Mouse (Mus musculus) lung, embryonic 14.5 days (tissue): Measurements from ENCODE around the gene Ufc1. TPM values are rescaled to one million over a fixed set of nuclear protein-coding genes. Genes with fewer than 3 reads are reported as not detected.
"Not testable (repeated sequence)": the region's sequence is repeated elsewhere in the genome, so short reads cannot be mapped to it uniquely, and the experiment has no call there.

Experiments
- ATAC-seq: fragments of 200-750 bp; cut with Nextera tagmentation; 2 replicates; pipeline ENCODE4 v1.8.0; 2017; ENCODE audit warnings: mild to moderate bottlenecking, moderate TSS enrichment, moderate library complexity; ENCODE audit not compliant: insufficient read depth
- DNase-seq: peaks from one replicate; pipeline ENCODE4 v3.0.0-alpha.2; 2015
- H3K27ac ChIP-seq: fragments of 300-500 bp; sonication (generic); 2 replicates; pipeline ENCODE4 v1.5.1; 2014; ENCODE audit warnings: low read depth, mild to moderate bottlenecking, moderate library complexity
- H3K27me3 ChIP-seq: fragments of 300-500 bp; sonication (generic); 2 replicates; pipeline ENCODE4 v1.6.1; 2014; ENCODE audit warnings: low read length, control low read depth; ENCODE audit not compliant: insufficient read depth
- H3K36me3 ChIP-seq: fragments of 300-500 bp; sonication (generic); 2 replicates; pipeline ENCODE4 v1.6.1; 2014; ENCODE audit warnings: control low read depth; ENCODE audit not compliant: insufficient read depth
- H3K4me1 ChIP-seq: fragments of 300-500 bp; sonication (generic); 2 replicates; pipeline ENCODE4 v1.6.1; 2014; ENCODE audit warnings: antibody characterized with exemption, control low read depth; ENCODE audit not compliant: insufficient read depth
- H3K4me2 ChIP-seq: fragments of 300-500 bp; sonication (generic); 2 replicates; pipeline ENCODE4 v1.6.1; 2014; ENCODE audit warnings: mild to moderate bottlenecking
- H3K4me3 ChIP-seq: fragments of 300-500 bp; sonication (generic); 2 replicates; pipeline ENCODE4 v1.5.1; 2014; ENCODE audit warnings: low read depth, low read length
- H3K9ac ChIP-seq: fragments of 300-500 bp; sonication (generic); 2 replicates; pipeline ENCODE4 v1.6.1; 2014
- H3K9me3 ChIP-seq: fragments of 300-500 bp; sonication (generic); 2 replicates; pipeline ENCODE4 v1.6.1; 2016; ENCODE audit warnings: low read depth, low read length, control low read depth
- CTCF ChIP-seq: IDR thresholded peaks from 2 replicates; pipeline ENCODE4 v1.5.1; 2016; ENCODE audit warnings: antibody characterized with exemption, low read depth
- WGBS: fragments of 180-500 bp; shearing (Covaris S2); extraction: QIAGEN DNeasy Blood & Tissue Kit; methylation state at CpG from one replicate; pipeline ENCODE4 v1.1.7; 2014; 5-methylcytosine and 5-hydroxymethylcytosine counted together
- polyA plus RNA-seq: library from polyadenylated mRNA; unstranded; fragments of >200 nt; fragmentation: Nextera tagmentation; extraction: Ambion mirVana; gene quantifications from 2 replicates; pipeline ENCODE4 v1.2.1, GENCODE M21; 2014

Gene Ufc1
- polyA plus RNA-seq, 1 experiment from 2014 or later = 108 TPM

DNA sequence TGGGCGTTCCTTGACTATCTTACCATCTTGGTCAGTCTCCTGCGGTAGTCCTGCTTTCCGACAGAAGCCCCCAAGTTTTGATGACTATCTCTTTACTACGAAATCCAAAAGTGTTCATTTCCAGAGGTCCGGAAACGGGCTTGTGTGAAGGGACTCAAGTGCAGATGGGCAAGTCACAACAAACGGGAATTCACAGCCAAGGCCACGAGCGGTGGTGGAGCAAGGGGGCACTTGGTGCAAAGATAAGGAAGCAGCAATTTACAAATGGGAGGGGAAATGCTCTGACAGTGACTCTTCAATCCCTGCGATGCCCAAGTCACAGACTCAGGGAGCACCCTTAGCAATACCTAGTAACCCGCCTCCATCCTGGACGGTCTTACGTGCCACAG lies 47.4 kb downstream of the Ufc1 start:
- no peak for TF ChIP-seq CTCF
- WGBS = 10% methylated on average over 13 of the region's 13 CpGs

DNA sequence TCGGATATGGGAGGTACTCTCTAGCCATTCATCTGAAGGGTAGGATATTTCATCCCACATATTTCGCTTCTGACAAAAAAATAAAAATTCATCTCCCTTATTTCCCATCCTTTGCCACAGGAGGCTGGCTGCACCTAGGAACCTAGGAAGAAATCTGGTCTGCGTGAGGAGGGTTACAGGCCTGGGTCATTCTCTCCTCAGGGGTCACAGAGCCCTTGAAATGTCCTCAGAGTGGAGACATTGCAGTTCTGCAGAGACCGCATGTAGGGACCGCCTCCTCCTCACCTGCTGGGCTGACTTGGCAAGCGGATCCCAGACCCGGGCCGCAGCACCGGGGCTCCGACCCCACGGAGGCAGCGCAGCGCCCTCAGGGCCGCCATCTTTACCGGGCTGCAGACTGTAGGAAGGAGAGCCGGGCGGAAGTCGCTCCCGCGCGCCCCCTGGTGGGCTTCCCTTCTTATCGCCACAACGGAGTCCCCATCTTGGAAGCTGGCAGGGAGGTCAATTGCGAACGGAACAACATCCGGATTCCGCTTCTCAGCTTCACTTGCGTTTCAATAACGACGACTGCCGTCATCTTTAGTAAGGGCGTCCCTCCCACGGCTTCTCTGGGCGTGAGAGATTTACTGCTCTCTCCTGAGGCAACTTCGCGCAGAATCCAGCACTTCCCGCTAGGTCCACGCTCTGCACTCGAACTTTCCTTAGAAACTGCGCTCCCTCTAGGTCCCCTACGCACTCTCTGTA lies 47.9 kb downstream of the Ufc1 start:
- peaks cover 25% of the 10 kb centered on the region for H3K4me1 ChIP-seq
- ATAC-seq = peak; percentile 90

More for the DNA sequence above, 47.4 kb downstream of the Ufc1 start:
- H3K27me3 ChIP-seq = no peaks in the 10 kb centered on the region
- H3K4me1 ChIP-seq = peaks cover 25% of the 10 kb centered on the region
- H3K9ac ChIP-seq = peak overlapping the region; percentile 55
- DNase-seq (no peak), ATAC-seq (peak; percentile 3; the same call in 1 of the 2 replicates)
- no peaks in the 10 kb centered on the region for H3K9me3 ChIP-seq
- H3K4me3 ChIP-seq = peak overlapping the region; percentile 75
- H3K36me3 ChIP-seq = peaks cover 29% of the 10 kb centered on the region
- peak overlapping the region; percentile 96 for H3K27ac ChIP-seq
- H3K4me2 ChIP-seq = peak overlapping the region; percentile 70

DNA sequence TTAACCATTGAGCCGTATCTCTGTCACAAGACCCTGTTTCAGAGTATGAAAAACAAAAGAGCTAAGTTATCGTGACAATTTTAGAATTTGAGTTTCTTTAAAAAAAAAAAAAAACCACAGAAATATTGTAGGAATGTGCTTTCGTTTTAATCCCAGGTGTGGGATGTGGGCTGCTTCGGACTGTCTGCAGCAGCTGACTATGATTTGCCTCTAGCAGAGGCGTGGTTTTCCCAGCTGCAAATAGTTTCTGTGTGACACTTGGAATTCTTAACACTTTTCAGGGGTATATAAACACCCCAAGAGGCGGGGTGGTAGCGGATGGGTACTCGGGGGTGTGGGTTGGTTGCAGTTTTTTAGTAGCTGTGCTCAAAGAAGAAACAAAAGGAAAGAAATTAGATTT lies 49.5 kb downstream of the Ufc1 start:
- no peak overlapping the region for H3K9ac ChIP-seq
- no peaks in the 10 kb centered on the region for H3K9me3 ChIP-seq
- H3K4me3 ChIP-seq = no peak overlapping the region
- H3K4me1 ChIP-seq = peaks cover 17% of the 10 kb centered on the region
- DNase-seq (no peak), ATAC-seq (no peak)
- H3K4me2 ChIP-seq = no peak overlapping the region
- no peak for TF ChIP-seq CTCF
- H3K36me3 ChIP-seq = peaks cover 50% of the 10 kb centered on the region
- WGBS = 81% methylated on average over 8 of the region's 8 CpGs
- H3K27me3 ChIP-seq = no peaks in the 10 kb centered on the region
- no peak overlapping the region for H3K27ac ChIP-seq

More for the DNA sequence above, 47.9 kb downstream of the Ufc1 start:
- peaks cover 35% of the 10 kb centered on the region for H3K36me3 ChIP-seq
- H3K27me3 ChIP-seq = no peaks in the 10 kb centered on the region
- WGBS = 1% methylated on average over 41 of the region's 41 CpGs
- DNase-seq = peak; percentile 99
- peak overlapping the region; percentile 70 for H3K4me2 ChIP-seq
- TF ChIP-seq CTCF = peak; percentile 93
- H3K9ac ChIP-seq = peak overlapping the region; percentile 86
- peak overlapping the region; percentile 75 for H3K4me3 ChIP-seq
- H3K27ac ChIP-seq = peak overlapping the region; percentile 96
- H3K9me3 ChIP-seq = no peaks in the 10 kb centered on the region

DNA sequence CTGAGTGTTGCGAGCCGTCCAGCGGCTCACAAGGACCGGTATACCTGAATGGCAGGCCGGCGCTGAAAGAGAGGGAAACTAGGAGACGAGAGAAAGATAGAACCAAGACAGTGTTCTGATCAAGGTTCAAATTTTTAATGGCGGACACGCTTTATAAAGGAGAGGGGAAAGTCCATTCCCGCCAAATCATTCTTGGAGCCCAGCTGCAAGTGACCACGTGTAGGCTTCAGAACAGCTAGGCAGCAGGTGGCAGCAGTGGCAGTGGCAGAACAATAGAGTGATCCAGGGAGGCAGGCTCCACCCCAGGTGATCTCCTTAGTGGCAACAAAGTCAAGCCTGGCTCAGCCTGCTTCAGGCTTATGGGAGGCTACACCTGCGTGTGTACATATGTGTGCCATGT lies 52.9 kb downstream of the Ufc1 start:
- not testable (repeated sequence) for H3K4me3 ChIP-seq, H3K9me3 ChIP-seq, DNase-seq, H3K4me2 ChIP-seq, H3K4me1 ChIP-seq, H3K27ac ChIP-seq, ATAC-seq, H3K9ac ChIP-seq, H3K27me3 ChIP-seq
- 85% methylated on average over 12 of the region's 12 CpGs for WGBS
- H3K36me3 ChIP-seq = peaks cover 84% of the 10 kb centered on the region

DNA sequence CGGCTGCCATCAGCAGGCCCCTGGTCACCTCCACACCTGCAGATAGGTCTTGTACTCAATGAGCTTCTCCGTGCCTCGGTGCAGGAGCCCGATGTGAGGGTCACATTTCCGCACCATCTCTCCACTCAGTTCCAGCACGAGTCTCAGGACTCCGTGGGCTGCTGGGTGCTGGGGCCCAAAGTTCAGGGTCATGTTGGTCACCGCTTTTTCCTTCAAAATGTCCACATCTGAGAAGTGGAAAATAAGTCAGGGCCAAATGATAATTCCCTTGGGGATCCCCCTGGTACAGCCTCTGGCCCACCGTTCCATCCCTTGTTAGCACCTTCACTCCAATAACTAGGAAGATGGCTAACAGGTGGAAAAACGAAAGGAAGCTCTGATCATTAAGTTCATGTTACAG lies 53.9 kb downstream of the Ufc1 start:
- no peak overlapping the region for H3K4me2 ChIP-seq
- no peak for TF ChIP-seq CTCF

DNA sequence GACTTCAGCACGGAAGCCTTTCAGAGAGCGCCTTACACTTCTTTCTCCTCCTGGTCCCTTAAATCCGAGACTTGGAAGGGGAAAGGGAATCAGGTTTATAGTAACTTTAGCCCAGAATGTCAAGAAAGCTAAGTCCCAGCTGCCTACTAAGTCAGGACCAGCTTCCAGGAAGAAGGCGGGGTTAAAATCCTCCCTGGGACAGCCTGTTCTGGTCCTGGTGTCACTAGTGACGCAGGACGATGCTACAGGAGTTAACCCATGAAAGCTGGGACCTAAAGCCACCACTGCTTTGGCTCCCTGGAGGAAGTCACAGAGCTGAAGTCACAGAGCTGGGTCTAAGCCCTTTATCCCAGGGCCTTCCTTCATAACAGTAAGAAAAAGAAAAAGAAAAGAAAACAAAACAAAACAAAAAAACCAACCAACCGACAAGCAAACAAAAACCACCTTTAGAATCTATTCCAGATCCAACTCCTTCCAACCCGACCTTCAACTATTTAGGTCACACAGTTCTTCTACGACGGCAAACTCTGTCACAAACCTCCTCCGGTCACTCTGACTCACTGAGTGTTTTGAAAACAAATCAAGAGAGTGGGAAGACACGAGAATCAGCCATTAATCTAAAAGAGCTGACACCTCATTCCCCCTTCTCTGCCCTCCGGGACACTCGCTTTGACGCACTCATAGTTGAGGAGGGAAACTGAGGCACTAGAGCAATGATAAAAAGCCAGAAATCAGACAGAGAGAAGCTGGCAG lies 54.7 kb downstream of the Ufc1 start:
- no peak for ATAC-seq
- no peaks in the 10 kb centered on the region for H3K9me3 ChIP-seq

More for the DNA sequence above, 53.9 kb downstream of the Ufc1 start:
- Histone ChIP-seq H3K27me3 (no peaks in the 10 kb centered on the region), H3K36me3 (peaks cover 94% of the 10 kb centered on the region), H3K9me3 (no peaks in the 10 kb centered on the region), H3K9ac (no peak overlapping the region), H3K27ac (no peak overlapping the region), H3K4me3 (no peak overlapping the region), H3K4me1 (no peaks in the 10 kb centered on the region)
- 91% methylated on average over 10 of the region's 10 CpGs for WGBS
- DNase-seq (no peak), ATAC-seq (no peak)

More for the DNA sequence above, 54.7 kb downstream of the Ufc1 start:
- H3K36me3 ChIP-seq = peaks cover 98% of the 10 kb centered on the region
- WGBS = 65% methylated on average over 15 of the region's 15 CpGs
- no peak overlapping the region for H3K4me2 ChIP-seq
- DNase-seq = peak; percentile 23
- no peak overlapping the region for H3K4me3 ChIP-seq
- no peaks in the 10 kb centered on the region for H3K4me1 ChIP-seq
- no peaks in the 10 kb centered on the region for H3K27me3 ChIP-seq
- no peak overlapping the region for H3K9ac ChIP-seq
- no peak overlapping the region for H3K27ac ChIP-seq
- TF ChIP-seq CTCF = no peak

Other genes starting within 250 kb of the Ufc1 start
- 10.8 and 14.3 TPM in 2 replicates for gene Fcgr3, start 230.1 kb downstream of the Ufc1 start, polyA plus RNA-seq
- gene Cfap126, start 181.1 kb downstream of the Ufc1 start, polyA plus RNA-seq = 2.0 and 2.2 TPM in 2 replicates
- 281 and 304 TPM in 2 replicates for gene Sdhc, start 144.4 kb downstream of the Ufc1 start, polyA plus RNA-seq
- gene Mpz, start 144.3 kb downstream of the Ufc1 start, polyA plus RNA-seq = 0.24 and 0.49 TPM in 2 replicates
- gene Pcp4l1, start 98.8 kb downstream of the Ufc1 start, polyA plus RNA-seq = 5.7 and 6.0 TPM in 2 replicates
- 0.13 and 0.23 TPM in 2 replicates for gene Nr1i3, start 81.1 kb downstream of the Ufc1 start, polyA plus RNA-seq
- gene Tomm40l, start 72.5 kb downstream of the Ufc1 start, polyA plus RNA-seq = 33.7 and 37.9 TPM in 2 replicates
- gene Apoa2, start 70.0 kb downstream of the Ufc1 start, polyA plus RNA-seq = 1.6 and 3.7 TPM in 2 replicates
- 44.2 and 47.3 TPM in 2 replicates for gene Fcer1g, start 60.7 kb downstream of the Ufc1 start, polyA plus RNA-seq
- gene Adamts4, start 44.6 kb downstream of the Ufc1 start, polyA plus RNA-seq = 6.6 and 7.5 TPM in 2 replicates
- gene Ndufs2, start 43.6 kb downstream of the Ufc1 start, polyA plus RNA-seq = 244 and 250 TPM in 2 replicates
- 80.3 and 94.3 TPM in 2 replicates for gene B4galt3, start 24.7 kb downstream of the Ufc1 start, polyA plus RNA-seq
- gene Ppox, start 13.8 kb downstream of the Ufc1 start, polyA plus RNA-seq = 50.9 and 51.7 TPM in 2 replicates
- gene Usp21, start 7.0 kb downstream of the Ufc1 start, polyA plus RNA-seq = 73.9 and 86.0 TPM in 2 replicates
- gene Dedd, start 34.1 kb upstream of the Ufc1 start, polyA plus RNA-seq = 48.8 and 48.9 TPM in 2 replicates
- gene Nit1, start 50.6 kb upstream of the Ufc1 start, polyA plus RNA-seq = 27.5 and 30.1 TPM in 2 replicates
- 40.0 and 44.5 TPM in 2 replicates for gene Pfdn2, start 50.6 kb upstream of the Ufc1 start, polyA plus RNA-seq
- gene Klhdc9, start 65.8 kb upstream of the Ufc1 start, polyA plus RNA-seq = 1.0 and 1.5 TPM in 2 replicates
- gene Nectin4, start 75.1 kb upstream of the Ufc1 start, polyA plus RNA-seq = 2.3 and 2.4 TPM in 2 replicates
- gene Arhgap30, start 93.9 kb upstream of the Ufc1 start, polyA plus RNA-seq = 0.91 and 1.6 TPM in 2 replicates
- 81.0 and 81.9 TPM in 2 replicates for gene Usf1, start 116.3 kb upstream of the Ufc1 start, polyA plus RNA-seq
- 2.0 and 3.4 TPM in 2 replicates for gene Tstd1, start 123.8 kb upstream of the Ufc1 start, polyA plus RNA-seq
- gene F11r, start 142.5 kb upstream of the Ufc1 start, polyA plus RNA-seq = 83.6 and 91.3 TPM in 2 replicates
- 10.1 and 11.0 TPM in 2 replicates for gene Alyref2, start 208.5 kb upstream of the Ufc1 start, polyA plus RNA-seq
- gene Itln1, start 240.3 kb upstream of the Ufc1 start, polyA plus RNA-seq = not detected in 2 replicates